Mouse (Mus musculus): ENCODE results near the gene Ccr9. TPM values are rescaled to one million over a fixed set of nuclear protein-coding genes. Genes with fewer than 3 reads are reported as not detected.
"Not testable (repeated sequence)": the region's sequence is repeated elsewhere in the genome, so short reads cannot be mapped to it uniquely, and the experiment has no call there.

Ccr9 gene
- polyA plus RNA-seq, 1 experiment from 2014 or later, result 0.26 TPM

GRCm38 (mm10) chr9:123766996-123767395, 88.8 kb downstream of the Ccr9 start:
- Histone ChIP-seq H3K27ac (replicated peaks) (no peak overlapping the region), H3K9me3 (replicated peaks) (no peaks in the 10 kb centered on the region), H3K27me3 (ENCODE audit: low read depth, poor library complexity, severe bottlenecking) (no peaks in the 10 kb centered on the region), H3K4me3 (no peak overlapping the region), H3K4me1 (no peaks in the 10 kb centered on the region), H3K36me3 (no peaks in the 10 kb centered on the region)
- WGBS, result 88% methylated on average over 3 of the region's 3 CpGs
- DNase-seq (ENCODE audit: low spot score), result no peak

- no peaks in the 10 kb centered on the region for H3K36me3 ChIP-seq
- no peak overlapping the region for H3K27ac ChIP-seq (replicated peaks)
- no peak for DNase-seq (ENCODE audit: low spot score)
- H3K4me1 ChIP-seq, result no peaks in the 10 kb centered on the region
- no peaks in the 10 kb centered on the region for H3K9me3 ChIP-seq (replicated peaks)
- H3K4me3 ChIP-seq, result no peak overlapping the region
- H3K27me3 ChIP-seq (ENCODE audit: low read depth, poor library complexity, severe bottlenecking), result no peaks in the 10 kb centered on the region
- 67% methylated on average over 1 of the region's 1 CpGs for WGBS
These were observed 90.2 kb downstream of the Ccr9 start for GRCm38 (mm10) chr9:123768443-123768842.

GRCm38 (mm10) chr9:123769532-123769931, 91.3 kb downstream of the Ccr9 start:
- DNase-seq (ENCODE audit: low spot score), result no peak
- no peaks in the 10 kb centered on the region for H3K36me3 ChIP-seq
- no peaks in the 10 kb centered on the region for H3K4me1 ChIP-seq
- H3K27me3 ChIP-seq (ENCODE audit: low read depth, poor library complexity, severe bottlenecking), result no peaks in the 10 kb centered on the region
- no peak overlapping the region for H3K27ac ChIP-seq (replicated peaks)
- 71% methylated on average over 6 of the region's 6 CpGs for WGBS
- no peak overlapping the region for H3K4me3 ChIP-seq
- no peaks in the 10 kb centered on the region for H3K9me3 ChIP-seq (replicated peaks)

GRCm38 (mm10) chr9:123773299-123773698, 95.1 kb downstream of the Ccr9 start:
- not testable (repeated sequence) for DNase-seq (ENCODE audit: low spot score); H3K4me1 ChIP-seq; H3K4me3 ChIP-seq; H3K9me3 ChIP-seq (replicated peaks); H3K27ac ChIP-seq (replicated peaks); H3K36me3 ChIP-seq; H3K27me3 ChIP-seq (ENCODE audit: low read depth, poor library complexity, severe bottlenecking)
- 37% methylated on average over 2 of the region's 2 CpGs for WGBS

GRCm38 (mm10) chr9:123788855-123789529, 110.8 kb downstream of the Ccr9 start:
- H3K27ac ChIP-seq (replicated peaks), result no peak overlapping the region
- H3K27me3 ChIP-seq (ENCODE audit: low read depth, poor library complexity, severe bottlenecking), result no peaks in the 10 kb centered on the region
- peaks cover 2% of the 10 kb centered on the region for H3K9me3 ChIP-seq (replicated peaks)
- H3K4me1 ChIP-seq, result no peaks in the 10 kb centered on the region
- DNase-seq (ENCODE audit: low spot score), result no peak
- peaks cover 62% of the 10 kb centered on the region for H3K36me3 ChIP-seq
- 82% methylated on average over 4 of the region's 4 CpGs for WGBS
- no peak overlapping the region for H3K4me3 ChIP-seq

DNA sequence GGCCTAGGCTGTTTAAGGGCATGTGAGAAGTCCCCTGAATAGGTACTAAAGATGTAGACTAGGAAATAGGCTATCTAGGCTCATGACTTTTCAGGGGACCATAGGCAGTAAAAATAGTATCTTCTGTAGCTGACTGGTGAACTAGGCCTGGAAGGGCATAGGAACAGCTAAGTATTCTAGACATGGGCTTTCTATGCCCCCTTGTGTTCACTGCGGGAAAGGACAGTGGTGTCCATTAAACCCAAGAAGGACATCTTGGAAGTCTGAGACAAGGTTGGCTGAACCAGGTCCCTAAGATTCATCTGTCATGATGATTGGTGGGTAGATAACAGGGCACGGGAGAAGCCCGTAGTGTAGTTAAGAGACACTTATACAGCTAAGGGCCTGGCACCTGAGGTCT, 117.9 kb downstream of the Ccr9 start:
- Histone ChIP-seq H3K4me1 (no peaks in the 10 kb centered on the region), H3K4me3 (no peak overlapping the region), H3K27me3 (ENCODE audit: low read depth, poor library complexity, severe bottlenecking) (no peaks in the 10 kb centered on the region), H3K27ac (replicated peaks) (no peak overlapping the region), H3K9me3 (replicated peaks) (no peaks in the 10 kb centered on the region), H3K36me3 (peaks cover 79% of the 10 kb centered on the region)
- peak; percentile 29 for DNase-seq (ENCODE audit: low spot score)
- WGBS, result 74% methylated on average over 3 of the region's 3 CpGs

DNA sequence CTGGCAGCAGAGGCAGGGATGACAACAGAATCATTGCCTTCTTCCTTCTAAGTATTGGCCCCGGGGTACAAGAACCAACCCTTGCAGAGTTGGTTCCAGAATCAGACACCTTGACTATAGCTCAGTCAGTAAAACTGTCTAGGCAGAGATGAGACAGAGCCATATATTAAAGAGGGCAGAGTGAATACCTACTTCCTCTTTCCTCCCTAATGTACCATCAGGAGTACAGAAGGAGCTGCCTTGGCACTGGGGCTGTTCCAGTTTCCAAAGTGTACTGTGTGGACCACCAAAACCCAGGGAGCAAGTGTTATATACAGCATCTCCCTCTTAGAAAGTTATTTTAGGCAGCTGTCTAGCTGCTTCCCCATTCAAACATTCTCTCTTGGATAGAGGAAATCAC, 123.3 kb downstream of the Ccr9 start:
- Histone ChIP-seq H3K36me3 (peaks cover 36% of the 10 kb centered on the region), H3K27me3 (ENCODE audit: low read depth, poor library complexity, severe bottlenecking) (no peaks in the 10 kb centered on the region), H3K27ac (replicated peaks) (no peak overlapping the region), H3K4me3 (no peak overlapping the region), H3K4me1 (no peaks in the 10 kb centered on the region), H3K9me3 (replicated peaks) (no peaks in the 10 kb centered on the region)
- DNase-seq (ENCODE audit: low spot score), result no peak
- 88% methylated on average over 1 of the region's 1 CpGs for WGBS

- H3K27ac ChIP-seq (replicated peaks), result no peak overlapping the region
- WGBS, result 98% methylated on average over 2 of the region's 2 CpGs
- H3K36me3 ChIP-seq, result peaks cover 28% of the 10 kb centered on the region
- no peaks in the 10 kb centered on the region for H3K4me1 ChIP-seq
- no peaks in the 10 kb centered on the region for H3K9me3 ChIP-seq (replicated peaks)
- DNase-seq (ENCODE audit: low spot score), result no peak
- H3K27me3 ChIP-seq (ENCODE audit: low read depth, poor library complexity, severe bottlenecking), result no peaks in the 10 kb centered on the region
- H3K4me3 ChIP-seq, result no peak overlapping the region
These were observed 124.2 kb downstream of the Ccr9 start for GRCm38 (mm10) chr9:123802421-123802820.

DNA sequence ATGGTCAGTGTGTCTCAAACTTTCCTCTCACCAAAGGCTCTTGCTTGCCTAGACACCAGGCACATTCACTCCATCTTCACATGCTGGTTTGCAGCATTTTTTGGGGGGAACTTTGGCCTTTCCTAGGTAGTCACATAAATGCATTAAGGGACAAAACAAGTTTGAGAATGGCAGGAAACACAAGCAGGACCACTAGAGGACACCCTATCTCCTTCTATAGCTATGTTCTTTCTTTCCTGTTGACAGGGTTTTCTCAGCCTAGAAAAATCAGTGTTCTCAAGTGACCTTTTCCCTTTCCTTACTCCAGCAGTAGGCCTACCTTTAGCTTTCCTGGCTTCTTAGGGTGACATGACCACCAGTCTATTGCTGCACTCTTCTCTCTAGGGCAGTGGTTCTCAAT, 124.7 kb downstream of the Ccr9 start:
- H3K27me3 ChIP-seq (ENCODE audit: low read depth, poor library complexity, severe bottlenecking), result no peaks in the 10 kb centered on the region
- H3K27ac ChIP-seq (replicated peaks), result no peak overlapping the region
- H3K9me3 ChIP-seq (replicated peaks), result no peaks in the 10 kb centered on the region
- no peak overlapping the region for H3K4me3 ChIP-seq
- H3K36me3 ChIP-seq, result peaks cover 25% of the 10 kb centered on the region
- no peak for DNase-seq (ENCODE audit: low spot score)
- H3K4me1 ChIP-seq, result no peaks in the 10 kb centered on the region

GRCm38 (mm10) chr9:123805241-123805640, 127.0 kb downstream of the Ccr9 start:
- Histone ChIP-seq H3K36me3 (peaks cover 23% of the 10 kb centered on the region), H3K9me3 (replicated peaks) (no peaks in the 10 kb centered on the region), H3K4me3 (no peak overlapping the region), H3K4me1 (no peaks in the 10 kb centered on the region), H3K27ac (replicated peaks) (no peak overlapping the region), H3K27me3 (ENCODE audit: low read depth, poor library complexity, severe bottlenecking) (no peaks in the 10 kb centered on the region)
- no peak for DNase-seq (ENCODE audit: low spot score)
- 88% methylated on average over 2 of the region's 2 CpGs for WGBS

DNA sequence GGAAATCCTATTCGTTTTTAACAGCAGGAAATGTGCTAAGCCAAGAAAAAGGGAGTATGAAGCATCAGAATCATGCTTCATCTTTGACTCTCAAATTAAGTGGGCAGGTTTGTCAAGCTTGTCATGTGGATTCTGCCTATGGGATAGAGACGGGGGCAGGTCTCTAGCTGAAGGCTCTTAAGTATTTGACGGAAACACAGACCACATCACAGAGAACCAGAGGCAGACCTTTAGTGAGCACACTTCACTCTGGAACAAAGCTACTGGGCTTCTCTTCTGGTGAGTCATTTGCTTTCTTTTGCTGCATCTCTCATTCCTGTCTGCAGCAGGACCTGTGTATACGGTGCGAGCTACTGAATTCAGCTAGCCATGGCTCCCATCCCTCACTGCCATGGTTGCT, 128.0 kb downstream of the Ccr9 start, which contains the start of gene Cxcr6:
Gene Cxcr6, plus strand, starts transcription at position 209 of the 400 bp plus-strand sequence.
- Histone ChIP-seq H3K9me3 (replicated peaks) (no peaks in the 10 kb centered on the region), H3K27ac (replicated peaks) (no peak within 1 kb of the TSS), H3K27me3 (ENCODE audit: low read depth, poor library complexity, severe bottlenecking) (no peaks in the 10 kb centered on the region), H3K36me3 (peaks cover 23% of the 10 kb centered on the region), H3K4me1 (no peaks in the 10 kb centered on the region), H3K4me3 (no peak within 1 kb of the TSS)
- no peak for DNase-seq (ENCODE audit: low spot score)
- WGBS, result 93% methylated on average over 5 of the region's 5 CpGs

GRCm38 (mm10) chr9:123808583-123808982, 130.3 kb downstream of the Ccr9 start:
- Histone ChIP-seq H3K9me3 (replicated peaks) (no peaks in the 10 kb centered on the region), H3K27me3 (ENCODE audit: low read depth, poor library complexity, severe bottlenecking) (no peaks in the 10 kb centered on the region), H3K27ac (replicated peaks) (no peak overlapping the region), H3K36me3 (peaks cover 39% of the 10 kb centered on the region), H3K4me1 (no peaks in the 10 kb centered on the region), H3K4me3 (no peak overlapping the region)
- 77% methylated on average over 7 of the region's 7 CpGs for WGBS
- no peak for DNase-seq (ENCODE audit: low spot score)

DNA sequence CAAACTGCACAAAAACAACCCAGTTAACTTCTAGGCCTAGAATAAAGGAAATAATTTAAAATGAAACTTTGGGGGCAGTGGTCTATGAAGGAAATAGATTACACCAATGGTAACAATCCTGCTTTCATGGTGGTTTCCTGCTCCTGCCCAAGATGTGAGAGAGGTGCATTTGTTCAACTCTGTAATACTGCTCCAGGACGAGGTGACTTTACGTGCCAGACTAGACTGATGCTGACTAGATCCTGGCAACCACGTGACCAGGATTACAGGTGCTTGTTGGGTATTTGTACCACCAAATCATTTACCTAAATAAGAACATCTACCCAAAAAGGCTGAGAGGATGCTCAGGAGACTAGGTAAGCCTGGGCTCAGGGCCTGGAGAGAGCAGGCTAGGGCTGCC, 133.6 kb downstream of the Ccr9 start:
- no peaks in the 10 kb centered on the region for H3K27me3 ChIP-seq (ENCODE audit: low read depth, poor library complexity, severe bottlenecking)
- DNase-seq (ENCODE audit: low spot score), result no peak
- no peaks in the 10 kb centered on the region for H3K9me3 ChIP-seq (replicated peaks)
- H3K4me3 ChIP-seq, result no peak overlapping the region
- H3K27ac ChIP-seq (replicated peaks), result no peak overlapping the region
- WGBS, result 91% methylated on average over 3 of the region's 3 CpGs
- peaks cover 64% of the 10 kb centered on the region for H3K36me3 ChIP-seq
- H3K4me1 ChIP-seq, result no peaks in the 10 kb centered on the region

DNA sequence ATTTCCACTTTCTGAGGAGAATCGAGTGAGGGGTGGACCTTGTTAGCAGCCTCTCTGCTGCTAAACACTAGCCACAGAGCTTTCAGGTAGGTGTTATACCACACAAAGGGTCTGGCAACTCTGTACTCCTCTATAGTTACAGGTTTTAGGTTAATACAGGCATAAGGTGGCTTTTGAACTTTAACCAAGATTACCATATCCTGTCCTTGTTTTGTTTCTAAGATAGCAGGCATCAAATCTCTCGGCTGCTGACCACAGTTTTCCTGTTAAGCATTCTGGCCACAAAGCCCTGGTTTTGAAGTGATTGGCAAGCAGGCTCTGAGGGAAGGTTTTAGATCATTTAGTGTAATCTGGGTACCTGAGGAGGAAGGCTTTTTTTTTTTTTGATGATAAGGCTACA, 136.1 kb downstream of the Ccr9 start:
- 83% methylated on average over 2 of the region's 2 CpGs for WGBS
- H3K36me3 ChIP-seq, result peaks cover 84% of the 10 kb centered on the region
- no peak overlapping the region for H3K27ac ChIP-seq (replicated peaks)
- no peaks in the 10 kb centered on the region for H3K9me3 ChIP-seq (replicated peaks)
- H3K4me3 ChIP-seq, result no peak overlapping the region
- no peaks in the 10 kb centered on the region for H3K4me1 ChIP-seq
- no peaks in the 10 kb centered on the region for H3K27me3 ChIP-seq (ENCODE audit: low read depth, poor library complexity, severe bottlenecking)
- DNase-seq (ENCODE audit: low spot score), result no peak
